Mouse (Mus musculus) CH12.LX (cell line): Measurements from ENCODE around the gene Fbxw24. TPM values are rescaled to one million over a fixed set of nuclear protein-coding genes. Genes with fewer than 3 reads are reported as not detected.
"Not testable (repeated sequence)": the region's sequence is repeated elsewhere in the genome, so short reads cannot be mapped to it uniquely, and the experiment has no call there.

Experiments used
- DNase-seq: peaks from one replicate; pipeline ENCODE4 v3.0.0-alpha.2; 2013; ENCODE audit errors: extremely low read depth
- H3K27ac ChIP-seq: 2 replicates; pipeline ENCODE4 v1.5.1; 2012; ENCODE audit warnings: low read depth, mild to moderate bottlenecking, control low read depth, moderate library complexity; ENCODE audit not compliant: insufficient read depth
- H3K27me3 ChIP-seq: replicated peaks from 2 replicates; pipeline ENCODE3; 2012; ENCODE audit warnings: inconsistent platforms
- H3K36me3 ChIP-seq, 2 experiments: replicated peaks in 1 of 2; 2 replicates each; pipeline versions ENCODE3 to v1.6.1; 2012; ENCODE audit warnings: inconsistent platforms in 1 of 2, low read length in 1 of 2, mild to moderate bottlenecking in 1 of 2, mixed read lengths in 1 of 2, moderate library complexity in 1 of 2; ENCODE audit not compliant: control insufficient read depth in 1 of 2, insufficient read depth in 1 of 2
- H3K4me1 ChIP-seq, 2 experiments: 2 replicates each; pipeline ENCODE4 v1.6.1; 2012; ENCODE audit warnings: inconsistent platforms in 1 of 2, moderate library complexity in 1 of 2; ENCODE audit not compliant: insufficient read depth in 2 of 2, control insufficient read depth in 1 of 2
- H3K4me2 ChIP-seq: 2 replicates; pipeline ENCODE4 v1.6.1; 2012; ENCODE audit warnings: low read depth, mild to moderate bottlenecking, control low read depth; ENCODE audit not compliant: poor library complexity, insufficient read depth, severe bottlenecking
- H3K4me3 ChIP-seq, 3 experiments: fragments of 150-350 bp in 1 of 3; sonication (generic) in 1 of 3; replicated peaks in 1 of 3; 2 replicates each; pipeline versions ENCODE3 to v1.5.1; 2011 to 2012; ENCODE audit warnings: low read depth in 2 of 3, low read length in 2 of 3, mild to moderate bottlenecking in 2 of 3, moderate library complexity in 2 of 3, control low read depth in 1 of 3, improper control_type of control experiment in 1 of 3, inconsistent platforms in 1 of 3, mixed read lengths in 1 of 3; ENCODE audit not compliant: poor library complexity in 1 of 3
- H3K79me2 ChIP-seq: replicated peaks from 2 replicates; pipeline ENCODE4 v1.6.1; 2012; ENCODE audit warnings: mild to moderate bottlenecking, moderate library complexity; ENCODE audit not compliant: control insufficient read depth, poor library complexity, insufficient read depth, severe bottlenecking; ENCODE audit errors: extremely low read depth
- H3K9ac ChIP-seq: 2 replicates; pipeline ENCODE4 v1.6.1; 2012; ENCODE audit warnings: low read depth, mild to moderate bottlenecking, control low read depth, moderate library complexity; ENCODE audit not compliant: insufficient read depth
- H3K9me3 ChIP-seq: replicated peaks from 2 replicates; pipeline ENCODE3; 2012; ENCODE audit warnings: low read length, inconsistent platforms, mixed read lengths
- CHD2 ChIP-seq: IDR thresholded peaks from 2 replicates; pipeline ENCODE4 v1.6.1; 2011; ENCODE audit warnings: low read length, improper control_type of control experiment
- EP300 ChIP-seq: IDR thresholded peaks from 2 replicates; pipeline ENCODE4 v1.6.1; 2011; ENCODE audit warnings: low read length, improper control_type of control experiment
- GABPA ChIP-seq: IDR thresholded peaks from 2 replicates; pipeline ENCODE4 v1.6.1; 2012; ENCODE audit warnings: low read depth, low read length, improper control_type of control experiment, inconsistent platforms; ENCODE audit not compliant: insufficient replicate concordance
- HCFC1 ChIP-seq: IDR thresholded peaks from 2 replicates; pipeline ENCODE4 v1.6.1; 2012; ENCODE audit warnings: low read depth, mild to moderate bottlenecking, inconsistent platforms, low read length, improper control_type of control experiment
- KAT2A ChIP-seq: IDR thresholded peaks from 2 replicates; pipeline ENCODE4 v1.6.1; 2012; ENCODE audit warnings: low read length, improper control_type of control experiment, inconsistent platforms; ENCODE audit not compliant: insufficient replicate concordance
- MAFK ChIP-seq: IDR thresholded peaks from 2 replicates; pipeline ENCODE4 v1.6.1; 2011; ENCODE audit warnings: low read length, improper control_type of control experiment; ENCODE audit not compliant: insufficient replicate concordance
- MAX ChIP-seq: IDR thresholded peaks from 2 replicates; pipeline ENCODE4 v1.6.1; 2011; ENCODE audit warnings: low read length, improper control_type of control experiment
- MYC ChIP-seq: IDR thresholded peaks from 2 replicates; pipeline ENCODE4 v1.6.1; 2011; ENCODE audit warnings: low read depth, mild to moderate bottlenecking, improper control_type of control experiment, low read length
- NELFE ChIP-seq: IDR thresholded peaks from 2 replicates; pipeline ENCODE4 v1.6.1; 2011; ENCODE audit warnings: low read depth, low read length, improper control_type of control experiment
- NRF1 ChIP-seq: IDR thresholded peaks from 2 replicates; pipeline ENCODE4 v1.6.1; 2014; ENCODE audit warnings: low read depth, mild to moderate bottlenecking, inconsistent platforms, low read length, improper control_type of control experiment, moderate library complexity
- PAX5 ChIP-seq: IDR thresholded peaks from 2 replicates; pipeline ENCODE4 v1.6.1; 2012; ENCODE audit warnings: low read length, inconsistent platforms, mixed read lengths
- SIN3A ChIP-seq: IDR thresholded peaks from 2 replicates; pipeline ENCODE4 v1.6.1; 2012; ENCODE audit warnings: low read length, improper control_type of control experiment, inconsistent platforms
- TBP ChIP-seq: conservative IDR thresholded peaks from 2 replicates; pipeline ENCODE4 v1.6.1; 2011; ENCODE audit warnings: low read depth, low read length, improper control_type of control experiment
- TCF12 ChIP-seq: IDR thresholded peaks from 2 replicates; pipeline ENCODE4 v1.6.1; 2014; ENCODE audit warnings: low read depth, mild to moderate bottlenecking, inconsistent platforms, low read length, improper control_type of control experiment
- USF1 ChIP-seq: IDR thresholded peaks from 2 replicates; pipeline ENCODE4 v1.6.1; 2014; ENCODE audit warnings: low read depth, mild to moderate bottlenecking, inconsistent platforms, low read length, improper control_type of control experiment
- USF2 ChIP-seq: conservative IDR thresholded peaks from 2 replicates; pipeline ENCODE4 v1.6.1; 2011; ENCODE audit warnings: low read depth, low read length, improper control_type of control experiment
- ZNF384 ChIP-seq: IDR thresholded peaks from 2 replicates; pipeline ENCODE4 v1.6.1; 2012; ENCODE audit warnings: low read depth, low read length, improper control_type of control experiment, inconsistent platforms
- dilution Hi-C: fragments of 300-500 bp; cut with MboI; formaldehyde crosslinking; loops from 2 replicates; pipeline ENCODE4 v1.14.3; 2020; ENCODE audit warnings: low sequenced_read_pairs; ENCODE audit not compliant: extremely low pct_unique_long_range_greater_than_20kb, extremely low pct_ligation_motif_present
- in situ Hi-C: fragments of 300-500 bp; cut with MboI; formaldehyde crosslinking; loops from 3 replicates; pipeline ENCODE4 v1.14.3; 2019; ENCODE audit warnings: low sequenced_read_pairs, low pct_ligation_motif_present, low pct_unique_long_range_greater_than_20kb, mixed read lengths
- polyA plus RNA-seq: library from polyadenylated mRNA; unstranded; fragments of >175 nt; gene quantifications from 2 replicates; pipeline ENCODE4 v1.2.1, GENCODE M21; 2012; ENCODE audit warnings: low read depth; ENCODE audit not compliant: insufficient read length
- total RNA-seq, 2 experiments: library from RNA; depleted of rRNA; stranded (reverse); fragments of 300-350 nt in 1 of 2; fragments of >200 nt in 1 of 2; gene quantifications; 2 replicates each; pipeline ENCODE4 v1.2.3; 2012 to 2014

Gene Fbxw24
- total and polyA plus RNA-seq, 3 experiments: not detected

DNA sequence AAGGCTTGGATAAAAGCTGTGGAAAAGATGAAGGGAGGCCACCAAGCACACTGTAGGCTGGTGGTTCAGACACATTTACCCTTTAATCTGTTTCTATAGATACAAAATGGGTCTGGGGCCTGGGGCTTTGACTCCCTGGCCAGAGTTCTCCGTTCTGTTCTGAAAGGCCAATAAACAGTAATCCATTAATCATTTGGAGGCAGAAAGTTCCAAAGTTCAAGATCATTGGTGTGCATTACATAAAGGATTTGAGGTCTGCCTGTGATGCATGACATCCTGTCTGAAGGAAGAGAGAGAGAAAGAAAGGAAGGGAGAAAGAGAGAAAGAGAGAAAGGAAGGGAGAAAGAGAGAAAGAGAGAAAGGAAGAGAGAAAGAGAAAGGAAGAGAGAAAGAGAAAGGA is 60.3 kb downstream of the Fbxw24 start:
- dilution Hi-C loops: no loop called here
- in situ Hi-C loops: no loop called here
- no peak for TF ChIP-seq GABPA
- TF ChIP-seq EP300: no peak
- TF ChIP-seq PAX5: no peak
- no peak for TF ChIP-seq NELFE
- no peak for TF ChIP-seq TBP
- TF ChIP-seq SIN3A: no peak
- TF ChIP-seq NRF1: no peak
- no peak for TF ChIP-seq TCF12
- no peak for TF ChIP-seq CHD2
- TF ChIP-seq MAFK: no peak
- no peak for TF ChIP-seq KAT2A
- TF ChIP-seq, all 38 proteins: peak for 0

DNA sequence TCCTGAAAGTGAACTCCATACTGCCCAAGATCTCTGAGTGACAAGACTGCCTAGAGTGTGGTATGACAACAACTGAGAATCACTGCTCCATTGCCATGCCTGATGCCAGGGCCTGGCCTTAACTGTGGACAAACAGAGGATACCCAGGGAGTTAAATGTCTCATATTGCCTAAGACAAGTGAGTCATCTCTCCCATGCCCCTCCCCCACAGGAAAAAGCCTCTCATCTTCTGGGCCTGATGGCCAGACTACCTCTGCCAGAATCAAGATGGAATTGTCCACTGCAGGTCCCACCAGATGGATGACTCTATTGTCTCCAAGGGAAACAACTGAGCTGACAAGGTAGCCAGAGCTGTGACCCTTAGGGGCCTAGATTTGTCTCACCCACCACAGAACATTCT is 63.8 kb downstream of the Fbxw24 start:
- peaks cover 17% of the 10 kb centered on the region for H3K27me3 ChIP-seq
- H3K36me3 ChIP-seq, H3K4me3 ChIP-seq, DNase-seq, H3K79me2 ChIP-seq, H3K4me2 ChIP-seq, H3K27ac ChIP-seq, H3K4me1 ChIP-seq, in situ Hi-C loops, dilution Hi-C loops, H3K9ac ChIP-seq, H3K9me3 ChIP-seq: not testable (repeated sequence)

More for the DNA sequence above, 60.3 kb downstream of the Fbxw24 start:
- Histone ChIP-seq H3K9me3 (peaks cover 2% of the 10 kb centered on the region), H3K79me2 (no peaks in the 10 kb centered on the region), H3K27me3 (peaks cover 11% of the 10 kb centered on the region), H3K9ac (no peak overlapping the region), H3K4me1 (no peaks in the 10 kb centered on the region), H3K36me3 (no peaks in the 10 kb centered on the region), H3K4me2 (no peak overlapping the region), H3K27ac (no peak overlapping the region), H3K4me3 (no peak overlapping the region)
- DNase-seq: no peak

DNA sequence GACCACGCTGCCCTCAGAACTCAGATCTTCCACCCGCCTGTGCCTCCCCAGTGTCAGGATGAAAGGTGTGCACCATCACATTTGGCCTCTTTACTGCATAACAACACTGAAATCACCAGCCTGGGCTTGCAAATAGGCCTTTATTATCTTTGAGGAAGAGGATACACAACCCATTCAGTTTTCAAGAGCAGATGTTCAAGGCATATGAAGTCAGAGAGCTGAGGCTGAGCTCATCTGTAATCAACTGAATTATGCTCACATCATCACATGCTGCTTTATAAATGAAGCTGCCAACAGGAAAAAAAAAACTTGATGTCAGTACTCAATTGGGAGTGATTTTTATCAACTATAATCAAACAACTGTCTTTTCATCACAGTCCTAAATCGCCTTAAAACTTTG is 73.4 kb downstream of the Fbxw24 start:
- Histone ChIP-seq H3K4me3 (no peak overlapping the region), H3K9me3 (peaks cover 5% of the 10 kb centered on the region), H3K27me3 (peaks cover 18% of the 10 kb centered on the region), H3K36me3 (no peaks in the 10 kb centered on the region)
- in situ Hi-C loops: no loop called here
- TF ChIP-seq EP300 (no peak), HCFC1 (no peak), NELFE (no peak), GABPA (no peak), MYC (no peak), USF1 (no peak), MAX (no peak), KAT2A (no peak), SIN3A (no peak), PAX5 (no peak), ZNF384 (no peak), USF2 (no peak)
- TF ChIP-seq, all 38 proteins: peak for 0
- Histone ChIP-seq H3K4me2 (no peak overlapping the region), H3K4me1 (0 out of 4 replicates have a peak, but pooled peaks cover 0 to 2% of the 10 kb centered on the region in 2 experiments), H3K9ac (no peak overlapping the region), H3K27ac (no peak overlapping the region), H3K79me2 (no peaks in the 10 kb centered on the region)
- no peak for DNase-seq
- dilution Hi-C loops: no loop called here
